Mouse (Mus musculus) small intestine, adult 2 months (tissue): Measurements from ENCODE around the gene Ctnnbl1.

Source experiments
- CTCF ChIP-seq: fragments of 200-500 bp; IDR thresholded peaks from 2 replicates; pipeline ENCODE4 v1.5.1; 2012; ENCODE audit warnings: low read depth, mild to moderate bottlenecking, control low read depth, inconsistent platforms, low read length, moderate library complexity, mixed read lengths; ENCODE audit not compliant: insufficient replicate concordance, insufficient read length; ENCODE audit errors: extremely low read depth
- POLR2A ChIP-seq: fragments of 200-500 bp; IDR thresholded peaks from 2 replicates; pipeline ENCODE4 v1.6.1; 2012; ENCODE audit warnings: low read depth, mild to moderate bottlenecking, control low read depth, inconsistent platforms, low read length, moderate library complexity

DNA sequence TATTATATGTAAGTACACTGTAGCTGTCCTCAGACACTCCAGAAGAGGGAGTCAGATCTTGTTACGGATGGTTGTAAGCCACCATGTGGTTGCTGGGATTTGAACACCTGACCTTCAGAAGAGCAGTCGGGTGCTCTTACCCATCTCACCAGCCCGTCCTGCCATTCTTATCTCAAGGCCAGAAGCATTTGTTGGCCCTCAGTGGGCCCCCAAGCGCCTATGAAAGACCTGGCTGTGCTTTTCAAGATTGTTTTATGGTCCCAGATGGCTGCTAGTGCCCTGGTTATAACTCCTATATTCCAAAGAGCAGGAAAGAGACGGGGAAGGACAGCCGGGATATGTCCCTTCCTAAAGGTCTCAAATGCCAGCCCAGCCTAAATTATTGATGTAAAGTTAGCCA is 118.6 kb downstream of the Ctnnbl1 start:
- no peak for TF ChIP-seq POLR2A
- TF ChIP-seq CTCF, result no peak
